Mouse (Mus musculus) neural tube, embryonic 14.5 days (tissue): ENCODE results near the gene Slc1a4. TPM values are rescaled to one million over a fixed set of nuclear protein-coding genes. Genes with fewer than 3 reads are reported as not detected.

ENCODE experiments used
- ATAC-seq: fragments of 200-750 bp; cut with Nextera tagmentation; 2 replicates; pipeline ENCODE4 v1.8.0; 2017; ENCODE audit warnings: low read depth, mild to moderate bottlenecking, moderate TSS enrichment, moderate library complexity
- H3K27ac ChIP-seq: fragments of 300-500 bp; sonication (generic); 2 replicates; pipeline ENCODE4 v1.5.1; 2014; ENCODE audit warnings: low read depth, mild to moderate bottlenecking, control low read depth, low read length, moderate library complexity, mixed read lengths
- H3K27me3 ChIP-seq: fragments of 300-500 bp; sonication (generic); 2 replicates; pipeline ENCODE4 v1.6.1; 2014; ENCODE audit warnings: low read length; ENCODE audit not compliant: control insufficient read depth, insufficient read depth
- H3K36me3 ChIP-seq: fragments of 300-500 bp; sonication (generic); 2 replicates; pipeline ENCODE4 v1.6.1; 2014; ENCODE audit warnings: low read length, mixed read lengths; ENCODE audit not compliant: control insufficient read depth, insufficient read depth
- H3K4me1 ChIP-seq: fragments of 300-500 bp; sonication (generic); 2 replicates; pipeline ENCODE4 v1.6.1; 2014; ENCODE audit warnings: low read length; ENCODE audit not compliant: control insufficient read depth, insufficient read depth
- H3K4me2 ChIP-seq: fragments of 300-500 bp; sonication (generic); 2 replicates; pipeline ENCODE4 v1.6.1; 2014; ENCODE audit warnings: mild to moderate bottlenecking, low read depth, low read length, control low read depth
- H3K4me3 ChIP-seq: fragments of 300-500 bp; sonication (generic); 2 replicates; pipeline ENCODE4 v1.5.1; 2014; ENCODE audit warnings: low read depth, low read length, control low read depth, mixed read lengths
- H3K9ac ChIP-seq: fragments of 300-500 bp; sonication (generic); replicated peaks from 2 replicates; pipeline ENCODE4 v1.6.1; 2014; ENCODE audit warnings: low read depth, mild to moderate bottlenecking, control low read depth, low read length, mixed read lengths
- H3K9me3 ChIP-seq: fragments of 300-500 bp; sonication (generic); 2 replicates; pipeline ENCODE4 v1.6.1; 2016; ENCODE audit warnings: low read length; ENCODE audit not compliant: control insufficient read depth
- WGBS: fragments of 180-500 bp; shearing (Covaris S2); extraction: QIAGEN DNeasy Blood & Tissue Kit; methylation state at CpG from one replicate; pipeline ENCODE4 v1.1.7; 2014; 5-methylcytosine and 5-hydroxymethylcytosine counted together
- polyA plus RNA-seq: library from polyadenylated mRNA; unstranded; fragments of >200 nt; fragmentation: Nextera tagmentation; extraction: Ambion mirVana; gene quantifications from 2 replicates; pipeline ENCODE4 v1.2.1, GENCODE M21; 2014

The Slc1a4 gene
- polyA plus RNA-seq: 56.9 and 63.6 TPM in 2 replicates

DNA sequence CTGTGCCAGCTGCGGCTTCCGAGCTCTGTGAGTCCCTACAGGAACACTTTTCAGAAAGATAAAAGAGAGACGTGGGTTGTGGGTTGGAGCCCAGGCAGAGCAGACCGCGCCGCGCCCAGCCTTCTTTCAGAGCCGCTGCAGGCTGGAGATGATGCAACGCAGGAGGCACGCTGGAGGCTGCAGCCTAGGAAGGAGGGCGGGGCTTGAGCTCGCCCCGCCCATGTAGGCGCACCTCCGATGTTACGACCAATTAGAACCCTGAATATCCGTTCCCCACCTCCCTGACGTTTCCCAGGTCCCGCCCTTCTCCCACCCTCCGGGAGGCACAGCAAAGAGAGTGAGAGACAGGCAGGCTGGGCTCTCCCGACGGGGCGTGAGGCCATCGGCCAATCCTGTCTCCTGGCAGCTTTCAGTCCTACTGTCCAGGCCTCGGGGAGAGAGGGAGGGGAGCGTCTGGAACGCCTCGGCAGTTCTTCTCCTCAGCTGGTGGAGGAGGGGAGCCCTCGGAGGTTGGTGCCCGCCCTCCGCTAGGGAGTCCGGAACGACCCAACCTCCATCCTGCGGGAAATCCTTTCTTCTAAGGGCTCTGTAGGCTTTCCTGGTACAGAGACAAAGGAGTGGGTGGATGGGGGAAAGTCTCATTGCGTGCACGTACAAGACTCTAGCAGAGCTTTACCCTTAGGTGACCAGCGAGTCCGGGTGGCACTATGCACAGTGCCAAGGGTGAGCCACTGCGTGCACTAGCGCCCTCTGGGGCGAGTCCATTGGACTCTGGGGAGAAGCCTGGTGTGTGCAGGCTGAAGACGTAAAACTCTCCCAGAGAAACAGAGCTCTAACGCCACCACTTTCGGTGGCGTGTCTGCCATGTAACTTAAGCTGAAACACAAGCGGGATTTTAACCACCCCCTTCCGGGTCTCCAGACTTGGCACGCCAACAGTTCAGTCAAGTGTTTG is at the start of gene Slc1a4:
Slc1a4 (minus strand) TSS at position 153 of the 954 bp plus-strand sequence.
- Histone ChIP-seq H3K4me1 (peaks cover 7% of the 10 kb centered on the region), H3K27me3 (no peaks in the 10 kb centered on the region), H3K4me3 (peak within 1 kb of the TSS; percentile 73), H3K9me3 (no peaks in the 10 kb centered on the region), H3K4me2 (peak within 1 kb of the TSS; percentile 76), H3K27ac (peak within 1 kb of the TSS; percentile 91), H3K9ac (peak within 1 kb of the TSS; percentile 81), H3K36me3 (no peaks in the 10 kb centered on the region)
- WGBS: under 1% methylated on average over 48 of the region's 48 CpGs
- peak; percentile 99 for ATAC-seq

DNA sequence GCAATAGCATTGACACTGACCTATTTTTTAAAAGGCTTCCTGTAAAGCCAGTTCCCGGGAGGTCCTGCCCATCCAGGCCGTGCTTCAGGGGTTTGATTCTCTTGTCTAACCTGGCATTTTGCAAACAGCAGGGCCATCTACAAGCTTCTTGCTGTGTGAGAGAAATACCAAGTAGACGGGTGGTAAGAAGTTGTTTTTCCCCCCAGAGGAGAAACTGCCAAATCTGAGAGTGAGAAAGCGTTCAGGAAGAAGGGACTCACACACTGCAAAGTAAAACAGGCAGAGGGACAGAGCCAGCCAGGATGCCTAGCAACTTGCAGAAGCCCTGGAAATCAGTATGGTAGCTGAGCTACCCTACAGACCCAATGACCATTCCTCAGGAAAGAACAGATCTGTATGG is 47.6 kb upstream of the Slc1a4 start:
- Histone ChIP-seq H3K4me1 (no peaks in the 10 kb centered on the region), H3K27ac (no peak overlapping the region), H3K27me3 (no peaks in the 10 kb centered on the region), H3K9me3 (no peaks in the 10 kb centered on the region), H3K4me2 (no peak overlapping the region), H3K36me3 (no peaks in the 10 kb centered on the region), H3K9ac (no peak overlapping the region), H3K4me3 (no peak overlapping the region)
- 77% methylated on average over 4 of the region's 4 CpGs for WGBS
- ATAC-seq: no peak

- Histone ChIP-seq H3K9ac (no peak overlapping the region), H3K27ac (no peak overlapping the region), H3K4me2 (no peak overlapping the region), H3K9me3 (no peaks in the 10 kb centered on the region), H3K36me3 (no peaks in the 10 kb centered on the region), H3K27me3 (no peaks in the 10 kb centered on the region), H3K4me1 (no peaks in the 10 kb centered on the region), H3K4me3 (no peak overlapping the region)
- WGBS: 91% methylated on average over 7 of the region's 7 CpGs
- no peak for ATAC-seq
Measured at GRCm38 (mm10) chr11:20376642-20377041, 44.1 kb upstream of the Slc1a4 start.

DNA sequence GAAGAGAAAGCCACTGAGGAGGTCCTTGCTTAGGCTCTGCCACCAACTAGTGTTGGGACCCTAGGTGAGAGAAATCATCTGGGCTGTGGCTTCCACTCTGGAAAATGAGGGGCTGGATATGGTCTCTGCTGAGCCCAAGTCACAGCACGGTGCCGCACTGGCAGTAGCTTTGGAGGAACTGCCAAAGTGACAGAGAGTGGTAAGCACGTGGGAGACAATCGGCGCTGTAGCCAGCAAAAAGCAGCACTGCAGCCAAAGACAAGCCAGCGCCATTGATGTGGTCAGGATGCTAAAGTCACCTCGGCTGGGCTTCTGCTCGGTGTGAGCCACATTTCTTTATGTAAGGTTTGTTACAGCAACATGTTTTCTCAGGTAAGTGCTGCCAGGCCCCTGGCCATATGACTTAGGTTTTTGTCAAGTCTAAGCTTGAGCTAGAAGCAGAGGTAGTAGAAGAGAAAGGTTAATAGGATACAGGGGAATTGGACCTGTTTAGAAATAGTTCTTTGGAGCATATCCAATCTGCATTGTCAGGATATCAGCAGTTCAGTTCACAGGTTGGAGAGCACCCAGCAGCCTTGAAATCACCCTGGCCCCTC is 40.2 kb upstream of the Slc1a4 start:
- no peak for ATAC-seq
- Histone ChIP-seq H3K9me3 (no peaks in the 10 kb centered on the region), H3K4me2 (no peak overlapping the region), H3K27ac (no peak overlapping the region), H3K27me3 (no peaks in the 10 kb centered on the region), H3K36me3 (no peaks in the 10 kb centered on the region), H3K4me3 (no peak overlapping the region), H3K9ac (no peak overlapping the region), H3K4me1 (no peaks in the 10 kb centered on the region)
- 80% methylated on average over 8 of the region's 8 CpGs for WGBS

DNA sequence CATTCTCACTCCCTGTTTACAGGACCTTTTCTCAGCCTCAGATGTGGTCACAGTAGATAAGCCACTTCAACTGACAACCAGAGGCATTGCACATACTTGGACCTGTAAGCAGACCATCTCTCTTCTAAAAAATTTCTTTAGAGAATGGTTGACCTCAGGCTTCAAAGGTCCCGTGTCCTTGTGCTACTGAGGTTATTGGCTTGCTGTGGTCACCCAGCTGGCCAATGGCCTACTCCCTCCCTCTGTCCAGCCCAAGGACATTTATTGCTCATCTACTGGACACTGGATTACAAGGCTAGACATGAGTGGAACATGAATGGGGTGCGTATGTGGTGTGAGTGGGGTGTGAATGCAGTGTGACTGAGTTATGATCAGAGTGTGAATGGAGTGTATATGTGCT is 38.0 kb upstream of the Slc1a4 start:
- 88% methylated on average over 2 of the region's 2 CpGs for WGBS
- Histone ChIP-seq H3K4me1 (no peaks in the 10 kb centered on the region), H3K9me3 (no peaks in the 10 kb centered on the region), H3K4me2 (no peak overlapping the region), H3K4me3 (no peak overlapping the region), H3K27me3 (no peaks in the 10 kb centered on the region), H3K36me3 (no peaks in the 10 kb centered on the region), H3K9ac (no peak overlapping the region), H3K27ac (no peak overlapping the region)
- ATAC-seq: no peak

- 82% methylated on average over 1 of the region's 1 CpGs for WGBS
- Histone ChIP-seq H3K9me3 (no peaks in the 10 kb centered on the region), H3K4me3 (no peak overlapping the region), H3K9ac (no peak overlapping the region), H3K36me3 (no peaks in the 10 kb centered on the region), H3K4me1 (no peaks in the 10 kb centered on the region), H3K27me3 (no peaks in the 10 kb centered on the region), H3K4me2 (no peak overlapping the region), H3K27ac (no peak overlapping the region)
- no peak for ATAC-seq
Measured at GRCm38 (mm10) chr11:20366456-20366855, 33.9 kb upstream of the Slc1a4 start.

- no peak for ATAC-seq
- Histone ChIP-seq H3K36me3 (no peaks in the 10 kb centered on the region), H3K27me3 (no peaks in the 10 kb centered on the region), H3K4me2 (no peak overlapping the region), H3K9me3 (no peaks in the 10 kb centered on the region), H3K9ac (no peak overlapping the region), H3K4me1 (no peaks in the 10 kb centered on the region), H3K4me3 (no peak overlapping the region), H3K27ac (no peak overlapping the region)
- 80% methylated on average over 3 of the region's 3 CpGs for WGBS
Measured at GRCm38 (mm10) chr11:20361354-20361753, 28.8 kb upstream of the Slc1a4 start.

- H3K27ac ChIP-seq: no peak overlapping the region
- H3K4me1 ChIP-seq: no peaks in the 10 kb centered on the region
- no peaks in the 10 kb centered on the region for H3K36me3 ChIP-seq
- no peaks in the 10 kb centered on the region for H3K9me3 ChIP-seq
- H3K27me3 ChIP-seq: no peaks in the 10 kb centered on the region
- no peak overlapping the region for H3K4me3 ChIP-seq
- H3K4me2 ChIP-seq: no peak overlapping the region
- no peak for ATAC-seq
- 71% methylated on average over 9 of the region's 9 CpGs for WGBS
- no peak overlapping the region for H3K9ac ChIP-seq
Measured at GRCm38 (mm10) chr11:20357684-20358447, 25.4 kb upstream of the Slc1a4 start.
